Mouse (Mus musculus) testis, postnatal 10 days (tissue): ENCODE measurements around the gene Gpr139.

ENCODE experiments used
- DNase-seq: peaks from one replicate; pipeline ENCODE4 v3.0.0; 2021; ENCODE audit warnings: low spot score

Gpr139 gene

GRCm38 (mm10) chr7:119184341-119185143, at the start of gene Gpr139:
Gene Gpr139 (minus strand): TSS chr7:119184603.
- no peak for DNase-seq

GRCm38 (mm10) chr7:119230971-119231370, 46.6 kb upstream of the Gpr139 start:
- no peak for DNase-seq

- no peak for DNase-seq
Measured at GRCm38 (mm10) chr7:119222706-119223105, 38.3 kb upstream of the Gpr139 start.

GRCm38 (mm10) chr7:119219121-119219520, 34.7 kb upstream of the Gpr139 start:
- DNase-seq: no peak

- no peak for DNase-seq
Measured at GRCm38 (mm10) chr7:119207251-119207650, 22.8 kb upstream of the Gpr139 start.

- peak; percentile 67 for DNase-seq
Measured at GRCm38 (mm10) chr7:119186374-119186773, 2.0 kb upstream of the Gpr139 start.

GRCm38 (mm10) chr7:119185181-119185940, 958 bp upstream of the Gpr139 start:
- no peak for DNase-seq

- no peak for DNase-seq
Measured at GRCm38 (mm10) chr7:119181053-119181452, 3.4 kb downstream of the Gpr139 start.

- DNase-seq: no peak
Measured at GRCm38 (mm10) chr7:119160015-119160414, 24.4 kb downstream of the Gpr139 start.

- DNase-seq: peak; percentile 65
Measured at GRCm38 (mm10) chr7:119111771-119112170, 72.6 kb downstream of the Gpr139 start.

GRCm38 (mm10) chr7:119105878-119106277, 78.5 kb downstream of the Gpr139 start:
- DNase-seq: no peak

GRCm38 (mm10) chr7:119096583-119096982, 87.8 kb downstream of the Gpr139 start:
- DNase-seq: no peak
